Mouse (Mus musculus): Measurements from ENCODE around the gene Nlrc5. TPM values are rescaled to one million over a fixed set of nuclear protein-coding genes. Genes with fewer than 3 reads are reported as not detected.
"Not testable (repeated sequence)": the region's sequence is repeated elsewhere in the genome, so short reads cannot be mapped to it uniquely, and the experiment has no call there.

Gene Nlrc5
- polyA plus RNA-seq, 1 experiment: 5.0 TPM

- Histone ChIP-seq H3K4me1 (ENCODE audit: control insufficient read depth, insufficient read depth, insufficient read length, low read length) (peaks cover 12% of the 10 kb centered on the region), H3K27ac (replicated peaks; ENCODE audit: low read depth, low read length) (no peak overlapping the region), H3K4me3 (ENCODE audit: insufficient read depth, low read depth, low read length) (no peak overlapping the region)
Measured at GRCm38 (mm10) chr8:94436112-94436572, 2.0 kb downstream of the Nlrc5 start.

GRCm38 (mm10) chr8:94436900-94437299 is 2.7 kb downstream of the Nlrc5 start:
- Histone ChIP-seq H3K27ac (replicated peaks; ENCODE audit: low read depth, low read length) (no peak overlapping the region), H3K4me1 (ENCODE audit: control insufficient read depth, insufficient read depth, insufficient read length, low read length) (peaks cover 13% of the 10 kb centered on the region), H3K4me3 (ENCODE audit: insufficient read depth, low read depth, low read length) (no peak overlapping the region)

GRCm38 (mm10) chr8:94438659-94439058 is 4.5 kb downstream of the Nlrc5 start:
- Histone ChIP-seq H3K4me1 (ENCODE audit: control insufficient read depth, insufficient read depth, insufficient read length, low read length) (peaks cover 12% of the 10 kb centered on the region), H3K4me3 (ENCODE audit: insufficient read depth, low read depth, low read length) (no peak overlapping the region), H3K27ac (replicated peaks; ENCODE audit: low read depth, low read length) (no peak overlapping the region)

GRCm38 (mm10) chr8:94439691-94440090 is 5.5 kb downstream of the Nlrc5 start:
- H3K4me1 ChIP-seq (ENCODE audit: control insufficient read depth, insufficient read depth, insufficient read length, low read length): peaks cover 16% of the 10 kb centered on the region
- H3K4me3 ChIP-seq (ENCODE audit: insufficient read depth, low read depth, low read length): no peak overlapping the region
- H3K27ac ChIP-seq (replicated peaks; ENCODE audit: low read depth, low read length): no peak overlapping the region

GRCm38 (mm10) chr8:94440389-94440788 is 6.2 kb downstream of the Nlrc5 start:
- Histone ChIP-seq H3K27ac (replicated peaks; ENCODE audit: low read depth, low read length) (no peak overlapping the region), H3K4me3 (ENCODE audit: insufficient read depth, low read depth, low read length) (no peak overlapping the region), H3K4me1 (ENCODE audit: control insufficient read depth, insufficient read depth, insufficient read length, low read length) (peaks cover 15% of the 10 kb centered on the region)

GRCm38 (mm10) chr8:94441686-94442085 is 7.5 kb downstream of the Nlrc5 start:
- H3K27ac ChIP-seq (replicated peaks; ENCODE audit: low read depth, low read length): no peak overlapping the region
- H3K4me3 ChIP-seq (ENCODE audit: insufficient read depth, low read depth, low read length): no peak overlapping the region
- peaks cover 11% of the 10 kb centered on the region; the same call in 1 of the 2 replicates for H3K4me1 ChIP-seq (ENCODE audit: control insufficient read depth, insufficient read depth, insufficient read length, low read length)

GRCm38 (mm10) chr8:94443153-94443552 is 9.0 kb downstream of the Nlrc5 start:
- peak overlapping the region; percentile 39; the same call in 1 of the 2 replicates for H3K27ac ChIP-seq (replicated peaks; ENCODE audit: low read depth, low read length)
- peak overlapping the region; percentile 20 for H3K4me3 ChIP-seq (ENCODE audit: insufficient read depth, low read depth, low read length)
- H3K4me1 ChIP-seq (ENCODE audit: control insufficient read depth, insufficient read depth, insufficient read length, low read length): peaks cover 15% of the 10 kb centered on the region; the same call in 1 of the 2 replicates

GRCm38 (mm10) chr8:94444480-94444879 is 10.3 kb downstream of the Nlrc5 start:
- peaks cover 15% of the 10 kb centered on the region; the same call in 1 of the 2 replicates for H3K4me1 ChIP-seq (ENCODE audit: control insufficient read depth, insufficient read depth, insufficient read length, low read length)
- no peak overlapping the region for H3K27ac ChIP-seq (replicated peaks; ENCODE audit: low read depth, low read length)
- H3K4me3 ChIP-seq (ENCODE audit: insufficient read depth, low read depth, low read length): no peak overlapping the region

- no peak overlapping the region for H3K4me3 ChIP-seq (ENCODE audit: insufficient read depth, low read depth, low read length)
- H3K4me1 ChIP-seq (ENCODE audit: control insufficient read depth, insufficient read depth, insufficient read length, low read length): peaks cover 11% of the 10 kb centered on the region; the same call in 1 of the 2 replicates
- H3K27ac ChIP-seq (replicated peaks; ENCODE audit: low read depth, low read length): peak overlapping the region; percentile 14; the same call in 1 of the 2 replicates
Measured at GRCm38 (mm10) chr8:94447142-94447541, 13.0 kb downstream of the Nlrc5 start.

GRCm38 (mm10) chr8:94447583-94448324 is 13.6 kb downstream of the Nlrc5 start:
- H3K4me3 ChIP-seq (ENCODE audit: insufficient read depth, low read depth, low read length): no peak overlapping the region
- H3K4me1 ChIP-seq (ENCODE audit: control insufficient read depth, insufficient read depth, insufficient read length, low read length): peaks cover 11% of the 10 kb centered on the region; the same call in 1 of the 2 replicates
- peak overlapping the region; percentile 14; the same call in 1 of the 2 replicates for H3K27ac ChIP-seq (replicated peaks; ENCODE audit: low read depth, low read length)

GRCm38 (mm10) chr8:94452991-94453390 is 18.8 kb downstream of the Nlrc5 start:
- H3K27ac ChIP-seq (replicated peaks; ENCODE audit: low read depth, low read length); H3K4me3 ChIP-seq (ENCODE audit: insufficient read depth, low read depth, low read length); H3K4me1 ChIP-seq (ENCODE audit: control insufficient read depth, insufficient read depth, insufficient read length, low read length): not testable (repeated sequence)

- Histone ChIP-seq H3K27ac (replicated peaks; ENCODE audit: low read depth, low read length) (no peak overlapping the region), H3K4me3 (ENCODE audit: insufficient read depth, low read depth, low read length) (no peak overlapping the region), H3K4me1 (ENCODE audit: control insufficient read depth, insufficient read depth, insufficient read length, low read length) (no peaks in the 10 kb centered on the region; the same call in 1 of the 2 replicates)
Measured at GRCm38 (mm10) chr8:94453868-94454488, 19.8 kb downstream of the Nlrc5 start.

GRCm38 (mm10) chr8:94454905-94455304 is 20.7 kb downstream of the Nlrc5 start:
- no peaks in the 10 kb centered on the region; the same call in 1 of the 2 replicates for H3K4me1 ChIP-seq (ENCODE audit: control insufficient read depth, insufficient read depth, insufficient read length, low read length)
- H3K27ac ChIP-seq (replicated peaks; ENCODE audit: low read depth, low read length): no peak overlapping the region
- no peak overlapping the region for H3K4me3 ChIP-seq (ENCODE audit: insufficient read depth, low read depth, low read length)

- Histone ChIP-seq H3K27ac (replicated peaks; ENCODE audit: low read depth, low read length) (no peak overlapping the region), H3K4me1 (ENCODE audit: control insufficient read depth, insufficient read depth, insufficient read length, low read length) (no peaks in the 10 kb centered on the region; the same call in 1 of the 2 replicates), H3K4me3 (ENCODE audit: insufficient read depth, low read depth, low read length) (no peak overlapping the region)
Measured at GRCm38 (mm10) chr8:94456071-94456470, 21.9 kb downstream of the Nlrc5 start.

- Histone ChIP-seq H3K27ac (replicated peaks; ENCODE audit: low read depth, low read length) (0 out of 2 replicates have a peak overlapping the region, but pooled peaks have one; percentile 6), H3K4me1 (ENCODE audit: control insufficient read depth, insufficient read depth, insufficient read length, low read length) (no peaks in the 10 kb centered on the region; the same call in 1 of the 2 replicates), H3K4me3 (ENCODE audit: insufficient read depth, low read depth, low read length) (no peak overlapping the region)
Measured at GRCm38 (mm10) chr8:94458567-94458966, 24.4 kb downstream of the Nlrc5 start.

All from brown adipose tissue, adult 24 weeks (tissue).